Mouse (Mus musculus) myocyte (in vitro differentiated cells): ENCODE data around the gene Gpsm1. TPM values are rescaled to one million over a fixed set of nuclear protein-coding genes. Genes with fewer than 3 reads are reported as not detected.

ENCODE experiments used
- H3K27me3 ChIP-seq: one replicate; pipeline ENCODE4 v1.6.1; 2011; ENCODE audit not compliant: control insufficient read depth, insufficient read depth, insufficient read length
- H3K36me3 ChIP-seq: one replicate; pipeline ENCODE4 v1.6.1; 2011; ENCODE audit not compliant: control insufficient read depth, insufficient read depth
- H3K4me2 ChIP-seq: one replicate; pipeline ENCODE4 v1.6.1; 2011; ENCODE audit warnings: low read depth, control low read depth
- H3K4me3 ChIP-seq: one replicate; pipeline ENCODE4 v1.5.1; 2011; ENCODE audit warnings: mild to moderate bottlenecking, control low read depth, moderate library complexity
- H3K79me2 ChIP-seq: one replicate; pipeline ENCODE4 v1.6.1; 2011; ENCODE audit not compliant: control insufficient read depth, insufficient read depth
- H3ac ChIP-seq: one replicate; pipeline ENCODE4 v1.6.1; 2011; ENCODE audit not compliant: control insufficient read depth, insufficient read length
- CEBPB ChIP-seq: IDR thresholded peaks from 2 replicates; pipeline ENCODE4 v1.6.1; 2011; ENCODE audit warnings: mild to moderate bottlenecking, moderate library complexity; ENCODE audit not compliant: poor library complexity, insufficient read depth, severe bottlenecking
- E2F4 ChIP-seq: IDR thresholded peaks from one replicate; pipeline ENCODE4 v1.6.1; 2011; ENCODE audit warnings: mild to moderate bottlenecking, control low read depth, moderate library complexity; ENCODE audit not compliant: insufficient read depth
- MAX ChIP-seq: IDR thresholded peaks from one replicate; pipeline ENCODE4 v1.6.1; 2011; ENCODE audit warnings: low read depth, mild to moderate bottlenecking, control low read depth
- MYOD1 ChIP-seq, 3 experiments: IDR thresholded peaks; one replicate each; pipeline ENCODE4 v1.6.1; 2011; ENCODE audit warnings: control low read depth in 2 of 3, low read depth in 2 of 3, mild to moderate bottlenecking in 2 of 3, moderate library complexity in 1 of 3; ENCODE audit not compliant: insufficient read length in 2 of 3, control insufficient read depth in 1 of 3
- MYOG ChIP-seq, 3 experiments: IDR thresholded peaks; one replicate each; pipeline ENCODE4 v1.6.1; 2011; ENCODE audit warnings: control low read depth in 2 of 3, low read depth in 2 of 3, mild to moderate bottlenecking in 2 of 3; ENCODE audit not compliant: insufficient read length in 2 of 3, control insufficient read depth in 1 of 3, insufficient read depth in 1 of 3
- POLR2A ChIP-seq: IDR thresholded peaks from one replicate; pipeline ENCODE4 v1.6.1; 2011; ENCODE audit warnings: low read depth, mild to moderate bottlenecking, control low read depth, moderate library complexity; ENCODE audit not compliant: insufficient read length
- POLR2AphosphoS2 ChIP-seq: IDR thresholded peaks from one replicate; pipeline ENCODE4 v1.6.1; 2011; ENCODE audit warnings: low read depth, control low read depth; ENCODE audit not compliant: insufficient read length
- REST ChIP-seq: IDR thresholded peaks from one replicate; pipeline ENCODE4 v1.6.1; 2011; ENCODE audit warnings: mild to moderate bottlenecking, control low read depth, moderate library complexity; ENCODE audit not compliant: insufficient read depth, insufficient read length
- SRF ChIP-seq: IDR thresholded peaks from one replicate; pipeline ENCODE4 v1.6.1; 2011; ENCODE audit warnings: low read depth; ENCODE audit not compliant: control insufficient read depth, insufficient read length
- TCF12 ChIP-seq: IDR thresholded peaks from one replicate; pipeline ENCODE4 v1.6.1; 2011; ENCODE audit warnings: mild to moderate bottlenecking, control low read depth; ENCODE audit not compliant: poor library complexity, insufficient read depth, severe bottlenecking
- TCF3 ChIP-seq: IDR thresholded peaks from one replicate; pipeline ENCODE4 v1.6.1; 2011; ENCODE audit warnings: low read depth, control low read depth; ENCODE audit not compliant: insufficient read length
- USF1 ChIP-seq: IDR thresholded peaks from one replicate; pipeline ENCODE4 v1.6.1; 2011; ENCODE audit warnings: low read depth, mild to moderate bottlenecking, control low read depth, moderate library complexity
- polyA plus RNA-seq: library from polyadenylated mRNA; unstranded; fragments of >200 nt; fragmentation: generic; extraction: Trizol; gene quantifications from one replicate; pipeline ENCODE4 v1.2.1, GENCODE M21; 2012; ENCODE audit warnings: missing spikeins

Gpsm1 gene
- polyA plus RNA-seq, 1 experiment: 11.7 TPM

- H3ac ChIP-seq: no peak overlapping the region
- no peak overlapping the region for H3K4me2 ChIP-seq
- TF ChIP-seq REST (no peak), POLR2AphosphoS2 (no peak), USF1 (no peak), TCF3 (no peak), MYOG (IDR thresholded peaks at IDR 0.05; ENCODE audit: control insufficient read depth in 1 of 3, insufficient read depth in 1 of 3, insufficient read length in 2 of 3, low read depth in 2 of 3) (no peak), SRF (no peak), TCF12 (no peak), E2F4 (no peak), CEBPB (no peak), MAX (no peak), MYOD1 (IDR thresholded peaks at IDR 0.05; ENCODE audit: control insufficient read depth in 1 of 3, insufficient read length in 2 of 3, low read depth in 2 of 3) (no peak), POLR2A (no peak)
- no peak overlapping the region for H3K4me3 ChIP-seq
- H3K79me2 ChIP-seq: no peaks in the 10 kb centered on the region
- peaks cover 7% of the 10 kb centered on the region for H3K36me3 ChIP-seq
- H3K27me3 ChIP-seq: no peaks in the 10 kb centered on the region
Measured at GRCm38 (mm10) chr2:26329402-26329801, 14.1 kb downstream of the Gpsm1 start.

GRCm38 (mm10) chr2:26330056-26330468 lies 14.7 kb downstream of the Gpsm1 start:
- no peaks in the 10 kb centered on the region for H3K27me3 ChIP-seq
- H3ac ChIP-seq: no peak overlapping the region
- no peaks in the 10 kb centered on the region for H3K79me2 ChIP-seq
- no peak overlapping the region for H3K4me2 ChIP-seq
- peaks cover 7% of the 10 kb centered on the region for H3K36me3 ChIP-seq
- TF ChIP-seq E2F4: no peak
- TF ChIP-seq CEBPB: no peak
- TF ChIP-seq USF1: no peak
- no peak for TF ChIP-seq MAX
- TF ChIP-seq TCF12: no peak
- no peak for TF ChIP-seq MYOD1 (IDR thresholded peaks at IDR 0.05; ENCODE audit: control insufficient read depth in 1 of 3, insufficient read length in 2 of 3, low read depth in 2 of 3)
- no peak for TF ChIP-seq POLR2A
- no peak for TF ChIP-seq MYOG (IDR thresholded peaks at IDR 0.05; ENCODE audit: control insufficient read depth in 1 of 3, insufficient read depth in 1 of 3, insufficient read length in 2 of 3, low read depth in 2 of 3)
- no peak for TF ChIP-seq POLR2AphosphoS2
- H3K4me3 ChIP-seq: no peak overlapping the region

- Histone ChIP-seq H3K4me3 (no peak overlapping the region), H3K79me2 (no peaks in the 10 kb centered on the region), H3K4me2 (no peak overlapping the region), H3K27me3 (no peaks in the 10 kb centered on the region), H3ac (no peak overlapping the region), H3K36me3 (peaks cover 7% of the 10 kb centered on the region)
- TF ChIP-seq TCF3 (no peak), POLR2A (no peak), E2F4 (no peak), MAX (no peak), POLR2AphosphoS2 (no peak), CEBPB (no peak), REST (no peak), MYOD1 (IDR thresholded peaks at IDR 0.05; ENCODE audit: control insufficient read depth in 1 of 3, insufficient read length in 2 of 3, low read depth in 2 of 3) (no peak), USF1 (no peak), TCF12 (no peak)
Measured at GRCm38 (mm10) chr2:26330702-26331101, 15.4 kb downstream of the Gpsm1 start.

- Histone ChIP-seq H3K27me3 (no peaks in the 10 kb centered on the region), H3ac (no peak overlapping the region), H3K4me3 (no peak overlapping the region), H3K4me2 (no peak overlapping the region), H3K79me2 (no peaks in the 10 kb centered on the region), H3K36me3 (no peaks in the 10 kb centered on the region)
- TF ChIP-seq MYOD1 (IDR thresholded peaks at IDR 0.05; ENCODE audit: control insufficient read depth in 1 of 3, insufficient read length in 2 of 3, low read depth in 2 of 3) (peak in 2 of 3 experiments; percentile 22 to 66), MAX (no peak), MYOG (IDR thresholded peaks at IDR 0.05; ENCODE audit: control insufficient read depth in 1 of 3, insufficient read depth in 1 of 3, insufficient read length in 2 of 3, low read depth in 2 of 3) (peak in 2 of 3 experiments; percentile 34 to 64)
Measured at GRCm38 (mm10) chr2:26338302-26339203, 23.2 kb downstream of the Gpsm1 start.

GRCm38 (mm10) chr2:26339204-26339551 lies 23.9 kb downstream of the Gpsm1 start:
- no peaks in the 10 kb centered on the region for H3K27me3 ChIP-seq
- H3K36me3 ChIP-seq: no peaks in the 10 kb centered on the region
- no peak overlapping the region for H3K4me3 ChIP-seq
- TF ChIP-seq TCF3 (no peak), MAX (no peak), REST (no peak), MYOD1 (IDR thresholded peaks at IDR 0.05; ENCODE audit: control insufficient read depth in 1 of 3, insufficient read length in 2 of 3, low read depth in 2 of 3) (no peak), POLR2A (no peak), TCF12 (no peak), SRF (no peak), CEBPB (no peak), E2F4 (no peak), POLR2AphosphoS2 (no peak), MYOG (IDR thresholded peaks at IDR 0.05; ENCODE audit: control insufficient read depth in 1 of 3, insufficient read depth in 1 of 3, insufficient read length in 2 of 3, low read depth in 2 of 3) (no peak), USF1 (no peak)
- H3K79me2 ChIP-seq: no peaks in the 10 kb centered on the region
- no peak overlapping the region for H3K4me2 ChIP-seq
- no peak overlapping the region for H3ac ChIP-seq
